ENCODE assay signal across 22 mouse cellular contexts in the genomic region with DNA sequence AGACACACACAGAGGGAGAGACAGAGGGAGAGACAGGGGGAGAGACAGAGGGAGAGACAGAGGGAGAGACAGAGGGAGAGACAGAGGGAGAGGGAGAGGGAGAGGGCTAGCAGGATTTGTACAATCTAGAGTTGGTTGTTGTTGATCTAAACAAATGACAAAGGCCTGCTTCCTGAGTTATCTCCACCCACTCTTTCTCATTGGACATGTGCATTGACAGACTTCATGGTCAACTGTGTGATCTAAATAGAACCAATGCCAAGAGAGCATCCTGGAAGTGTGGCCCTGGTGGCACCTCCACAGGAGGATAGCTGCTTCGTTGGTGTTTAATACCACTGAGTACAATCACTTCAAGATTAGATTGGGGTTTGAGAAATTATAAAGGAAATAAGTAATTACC.
A peak's percentile ranks its signal among the peaks of the same experiment; 100 is the strongest.
DNase-seq lines count a peak whose midpoint lies in the region; TF ChIP-seq lines count a peak whose summit lies in the region.
"Had no signal": no experiment of that assay in that cellular context is flagged by ENCODE, and none has a peak within 500 bp of the region (broad histone marks: within the 10 kb centered on the region; RNA-seq: fewer than 3 reads in every experiment).

No protein-coding gene starts in this region.

- WGBS in kidney, adult 2 months = 91% methylated on average over 1 of the region's 1 CpGs

- H3K4me1 ChIP-seq in cortical plate, adult 2 months (ENCODE audit: control insufficient read depth, insufficient read depth, low read length) = peaks cover 3% of the 10 kb centered on the region
- 0 out of 2 replicates have a peak, but pooled peaks cover 4% of the 10 kb centered on the region for H3K4me1 ChIP-seq in kidney, adult 2 months (ENCODE audit: control insufficient read depth, insufficient read depth, low read length)

- DNase-seq in heart, adult 11 months = peak; percentile 57
- DNase-seq in heart, adult 18-20 months = no peak
- no peak for DNase-seq in left cerebral cortex, adult 2 months (ENCODE audit: extremely low spot score in 1 of 2, low spot score in 2 of 2)
- DNase-seq in left cerebral cortex, postnatal 25 days (ENCODE audit: low spot score in 2 of 2) = no peak
- no peak for DNase-seq in kidney, adult 2 months
- DNase-seq: adrenal gland, adult 2 months; adrenal gland, postnatal 14 days; B cell, adult 2 months; cerebellum, adult 11-12 months; cerebellum, adult 8-10 months; cerebellum, postnatal 10 days; cerebellum, postnatal 36 days; gastrocnemius, postnatal 25 days; heart, postnatal 14 days; heart, postnatal 4 days had no signal

- H3K4me3 ChIP-seq in left cerebral cortex, adult 2 months = no peak overlapping the region
- no peak overlapping the region for H3K4me3 ChIP-seq in cortical plate, adult 2 months (ENCODE audit: insufficient read depth, low read length)
- no peak overlapping the region for H3K4me3 ChIP-seq in kidney, adult 2 months (ENCODE audit: insufficient read depth, low read depth, low read length)
- H3K4me3 ChIP-seq: forebrain, embryonic 10.5 days; heart, embryonic 13.5 days had no signal

- no peak for TF ChIP-seq CTCF in left cerebral cortex, adult 2 months (IDR thresholded peaks at IDR 0.05)
- no peak for TF ChIP-seq CTCF in cortical plate, adult 2 months (IDR thresholded peaks at IDR 0.05; ENCODE audit: extremely low read depth, insufficient read depth, low read length)
- TF ChIP-seq CTCF in kidney, adult 2 months (conservative IDR thresholded peaks at IDR 0.05; ENCODE audit: insufficient read depth, insufficient read length, low read depth, low read length) = no peak

- TF ChIP-seq POLR2A in cortical plate, adult 2 months (IDR thresholded peaks at IDR 0.05; ENCODE audit: extremely low read depth, insufficient read depth, low read length) = no peak
- TF ChIP-seq POLR2A in kidney, adult 2 months (IDR thresholded peaks at IDR 0.05; ENCODE audit: low read depth, low read length) = no peak

- no peaks in the 10 kb centered on the region for H3K27me3 ChIP-seq in kidney, adult 2 months (replicated peaks; ENCODE audit: control insufficient read depth, insufficient read depth, low read length)
- H3K27me3 ChIP-seq: CH12.LX; heart, embryonic 13.5 days had no signal

- H3K27ac ChIP-seq in left cerebral cortex, adult 2 months = peak overlapping the region; percentile 73
- H3K27ac ChIP-seq in cortical plate, adult 2 months (ENCODE audit: insufficient read depth, low read length) = peak overlapping the region; percentile 14; the same call in 1 of the 2 replicates
- no peak overlapping the region for H3K27ac ChIP-seq in kidney, adult 2 months (ENCODE audit: insufficient read depth, low read depth, low read length)
- H3K27ac ChIP-seq: forebrain, embryonic 10.5 days; hindbrain, embryonic 14.5 days; hindbrain, postnatal 0 days had no signal

- H3K36me3 ChIP-seq in kidney, adult 2 months (ENCODE audit: control insufficient read depth, insufficient read depth, low read length) = no peaks in the 10 kb centered on the region
- H3K36me3 ChIP-seq: forebrain, embryonic 10.5 days; G1E; heart, embryonic 13.5 days had no signal

- intact Hi-C loops in left cerebral cortex, adult 2 months (cut with DNase I) = no loop called here
- intact Hi-C loops in left cerebral cortex, postnatal 25 days (cut with DNase I) = no loop called here
